Mouse (Mus musculus) hindbrain, embryonic 16.5 days (tissue): Measurements from ENCODE around the gene Shld2. TPM values are rescaled to one million over a fixed set of nuclear protein-coding genes. Genes with fewer than 3 reads are reported as not detected.

Experiments used
- ATAC-seq: fragments of 200-750 bp; cut with Nextera tagmentation; 2 replicates; pipeline ENCODE4 v1.8.0; 2017; ENCODE audit warnings: moderate TSS enrichment, moderate library complexity
- H3K27ac ChIP-seq: fragments of 300-500 bp; sonication (generic); 2 replicates; pipeline ENCODE4 v1.5.1; 2014; ENCODE audit warnings: low read depth, mild to moderate bottlenecking, control low read depth, low read length, moderate library complexity
- H3K27me3 ChIP-seq: fragments of 300-500 bp; sonication (generic); replicated peaks from 2 replicates; pipeline ENCODE4 v1.6.1; 2014; ENCODE audit warnings: low read length; ENCODE audit not compliant: control insufficient read depth, insufficient read depth
- H3K36me3 ChIP-seq: fragments of 300-500 bp; sonication (generic); 2 replicates; pipeline ENCODE4 v1.6.1; 2014; ENCODE audit warnings: mild to moderate bottlenecking, low read length, moderate library complexity, mixed read lengths; ENCODE audit not compliant: control insufficient read depth, insufficient read depth
- H3K4me1 ChIP-seq: fragments of 300-500 bp; sonication (generic); 2 replicates; pipeline ENCODE4 v1.6.1; 2014; ENCODE audit warnings: low read depth, low read length; ENCODE audit not compliant: control insufficient read depth, insufficient read depth
- H3K4me2 ChIP-seq: fragments of 300-500 bp; sonication (generic); 2 replicates; pipeline ENCODE4 v1.6.1; 2014; ENCODE audit warnings: mild to moderate bottlenecking, low read length, control low read depth, moderate library complexity
- H3K4me3 ChIP-seq: fragments of 300-500 bp; sonication (generic); 2 replicates; pipeline ENCODE4 v1.5.1; 2014; ENCODE audit warnings: mild to moderate bottlenecking, low read length, control low read depth, moderate library complexity
- H3K9ac ChIP-seq: fragments of 300-500 bp; sonication (generic); 2 replicates; pipeline ENCODE4 v1.6.1; 2014; ENCODE audit warnings: low read depth, mild to moderate bottlenecking, control low read depth, low read length, moderate library complexity
- H3K9me3 ChIP-seq: fragments of 300-500 bp; sonication (generic); 2 replicates; pipeline ENCODE4 v1.6.1; 2014; ENCODE audit warnings: mild to moderate bottlenecking, low read length, moderate library complexity; ENCODE audit not compliant: control insufficient read depth
- WGBS: fragments of 180-500 bp; shearing (Covaris S2); extraction: QIAGEN DNeasy Blood & Tissue Kit; methylation state at CpG from one replicate; pipeline ENCODE4 v1.1.7; 2014; 5-methylcytosine and 5-hydroxymethylcytosine counted together
- polyA plus RNA-seq: library from polyadenylated mRNA; unstranded; fragments of >200 nt; fragmentation: Nextera tagmentation; extraction: Ambion mirVana; gene quantifications from 2 replicates; pipeline ENCODE4 v1.2.1, GENCODE M21; 2015

The Shld2 gene
- polyA plus RNA-seq, 1 experiment from 2014 or later, result 5.8 TPM

GRCm38 (mm10) chr14:34313612-34314011 lies 3.3 kb upstream of the Shld2 start:
- Histone ChIP-seq H3K36me3 (no peaks in the 10 kb centered on the region), H3K4me2 (peak overlapping the region; percentile 82), H3K9ac (no peak overlapping the region), H3K4me1 (peaks cover 25% of the 10 kb centered on the region), H3K4me3 (peak overlapping the region; percentile 9; the same call in 1 of the 2 replicates), H3K9me3 (no peaks in the 10 kb centered on the region), H3K27ac (no peak overlapping the region), H3K27me3 (no peaks in the 10 kb centered on the region)
- ATAC-seq, result no peak
- WGBS, result 86% methylated on average over 3 of the region's 3 CpGs

DNA sequence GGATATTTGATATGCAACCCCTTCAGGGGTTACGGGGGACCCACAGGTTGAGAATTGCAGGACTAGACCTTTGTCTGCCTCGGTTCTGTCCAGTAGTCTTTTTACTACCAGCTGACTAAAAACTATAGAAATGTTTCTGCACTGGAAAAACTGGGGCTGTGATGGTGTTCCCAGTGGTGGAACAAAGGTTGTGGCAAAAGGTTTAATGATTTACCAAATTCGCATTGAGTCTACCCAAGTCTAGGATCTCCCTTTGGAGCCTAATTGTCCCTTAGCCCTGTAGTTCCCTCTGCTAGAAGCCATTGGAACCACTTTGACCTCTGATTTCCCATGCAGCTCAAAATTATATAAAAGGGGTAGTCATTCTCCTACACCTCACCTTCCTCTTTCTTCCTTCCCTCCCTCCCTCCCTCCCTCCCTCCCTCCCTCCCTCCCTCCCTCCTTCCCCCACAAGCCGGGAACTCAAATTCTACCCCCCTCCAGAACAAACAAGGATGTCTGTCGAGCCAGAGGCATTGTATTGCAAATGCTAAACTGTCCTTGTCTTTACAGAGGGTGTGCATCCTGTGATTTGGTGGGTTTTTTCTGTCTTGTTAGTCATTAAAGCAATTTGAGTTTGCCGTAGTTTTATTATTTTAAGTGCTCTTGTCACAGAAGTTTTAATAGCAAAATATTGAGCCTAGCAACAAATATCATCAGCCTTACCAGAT lies 2.2 kb upstream of the Shld2 start:
- no peaks in the 10 kb centered on the region for H3K9me3 ChIP-seq
- ATAC-seq, result no peak
- H3K9ac ChIP-seq, result peak overlapping the region; percentile 28
- no peak overlapping the region for H3K27ac ChIP-seq
- 9% methylated on average over 6 of the region's 6 CpGs for WGBS
- peak overlapping the region; percentile 97 for H3K4me3 ChIP-seq
- peaks cover 25% of the 10 kb centered on the region for H3K4me1 ChIP-seq
- H3K27me3 ChIP-seq, result no peaks in the 10 kb centered on the region
- H3K36me3 ChIP-seq, result no peaks in the 10 kb centered on the region
- peak overlapping the region; percentile 82 for H3K4me2 ChIP-seq

DNA sequence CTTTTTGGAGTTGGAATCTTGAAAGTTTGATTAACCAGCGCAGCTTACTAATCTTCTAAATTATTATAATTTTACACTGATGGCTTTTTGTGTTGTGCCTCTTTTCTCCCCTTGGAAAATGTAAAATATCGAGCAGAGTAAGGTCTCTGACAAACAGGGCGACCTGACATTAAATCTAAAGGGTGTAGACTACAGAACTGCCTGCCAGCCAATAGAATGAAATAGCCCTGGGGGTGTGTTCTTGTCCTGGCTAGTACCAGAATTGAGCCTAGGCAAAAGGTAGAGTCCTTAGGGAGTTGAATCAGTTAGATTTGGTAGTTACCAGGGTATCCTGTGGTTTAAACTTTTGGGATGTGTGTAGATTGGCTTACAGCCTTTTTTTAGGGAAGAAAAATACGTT lies 1.4 kb upstream of the Shld2 start:
- Histone ChIP-seq H3K4me2 (peak overlapping the region; percentile 82), H3K4me3 (peak overlapping the region; percentile 97), H3K27me3 (no peaks in the 10 kb centered on the region), H3K4me1 (peaks cover 25% of the 10 kb centered on the region), H3K36me3 (no peaks in the 10 kb centered on the region), H3K9me3 (no peaks in the 10 kb centered on the region), H3K9ac (peak overlapping the region; percentile 99), H3K27ac (peak overlapping the region; percentile 96)
- WGBS, result under 1% methylated on average over 4 of the region's 4 CpGs
- no peak for ATAC-seq

DNA sequence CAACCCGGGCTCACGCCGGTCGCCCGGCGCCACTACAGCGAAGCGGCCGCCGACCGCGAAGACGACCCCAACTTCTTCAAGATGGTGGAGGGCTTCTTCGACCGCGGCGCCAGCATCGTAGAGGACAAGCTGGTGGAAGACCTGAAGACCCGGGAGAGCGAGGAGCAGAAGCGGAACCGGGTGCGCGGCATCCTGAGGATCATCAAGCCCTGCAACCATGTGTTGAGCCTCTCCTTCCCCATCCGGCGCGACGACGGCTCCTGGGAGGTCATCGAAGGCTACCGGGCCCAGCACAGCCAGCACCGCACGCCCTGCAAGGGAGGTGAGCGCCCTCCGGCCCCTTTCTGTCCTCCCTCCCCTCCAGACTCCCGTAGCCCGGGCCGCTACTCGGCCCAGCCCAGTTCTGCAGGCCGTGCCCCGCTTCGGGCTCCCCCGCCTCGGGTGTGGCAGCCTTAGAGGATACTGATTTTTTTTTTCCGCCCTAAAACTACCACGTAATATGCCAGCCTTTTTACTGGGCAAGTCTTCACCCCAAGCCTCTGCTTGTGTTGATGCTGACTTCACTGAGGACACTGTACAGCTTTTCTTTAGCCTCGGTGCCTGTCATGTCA lies 833 bp upstream of the Shld2 start:
- peak; percentile 50 for ATAC-seq
- Histone ChIP-seq H3K9me3 (no peaks in the 10 kb centered on the region), H3K27ac (peak overlapping the region; percentile 96), H3K4me1 (peaks cover 25% of the 10 kb centered on the region), H3K4me3 (peak overlapping the region; percentile 97), H3K27me3 (no peaks in the 10 kb centered on the region), H3K4me2 (peak overlapping the region; percentile 82), H3K36me3 (no peaks in the 10 kb centered on the region), H3K9ac (peak overlapping the region; percentile 99)
- under 1% methylated on average over 43 of the region's 47 CpGs for WGBS

- ATAC-seq, result no peak
- WGBS, result 15% methylated on average over 5 of the region's 5 CpGs
- Histone ChIP-seq H3K4me1 (peaks cover 21% of the 10 kb centered on the region), H3K27ac (peak overlapping the region; percentile 96), H3K9me3 (no peaks in the 10 kb centered on the region), H3K4me3 (peak overlapping the region; percentile 97), H3K4me2 (peak overlapping the region; percentile 60), H3K27me3 (no peaks in the 10 kb centered on the region), H3K9ac (peak overlapping the region; percentile 99), H3K36me3 (no peaks in the 10 kb centered on the region)
These were observed 423 bp downstream of the Shld2 start for GRCm38 (mm10) chr14:34309907-34310233.

- Histone ChIP-seq H3K9me3 (no peaks in the 10 kb centered on the region), H3K4me1 (peaks cover 18% of the 10 kb centered on the region), H3K36me3 (no peaks in the 10 kb centered on the region), H3K9ac (no peak overlapping the region), H3K4me2 (no peak overlapping the region), H3K27me3 (no peaks in the 10 kb centered on the region), H3K4me3 (no peak overlapping the region), H3K27ac (no peak overlapping the region)
- ATAC-seq, result no peak
- WGBS, result 91% methylated on average over 4 of the region's 4 CpGs
These were observed 1.0 kb downstream of the Shld2 start for GRCm38 (mm10) chr14:34309266-34309665.

- Histone ChIP-seq H3K36me3 (no peaks in the 10 kb centered on the region), H3K27me3 (no peaks in the 10 kb centered on the region), H3K27ac (no peak overlapping the region), H3K4me1 (no peaks in the 10 kb centered on the region), H3K4me2 (no peak overlapping the region), H3K9me3 (no peaks in the 10 kb centered on the region), H3K4me3 (no peak overlapping the region), H3K9ac (no peak overlapping the region)
- WGBS, result 47% methylated on average over 5 of the region's 5 CpGs
- ATAC-seq, result no peak
These were observed 7.0 kb downstream of the Shld2 start for GRCm38 (mm10) chr14:34303265-34303680.

DNA sequence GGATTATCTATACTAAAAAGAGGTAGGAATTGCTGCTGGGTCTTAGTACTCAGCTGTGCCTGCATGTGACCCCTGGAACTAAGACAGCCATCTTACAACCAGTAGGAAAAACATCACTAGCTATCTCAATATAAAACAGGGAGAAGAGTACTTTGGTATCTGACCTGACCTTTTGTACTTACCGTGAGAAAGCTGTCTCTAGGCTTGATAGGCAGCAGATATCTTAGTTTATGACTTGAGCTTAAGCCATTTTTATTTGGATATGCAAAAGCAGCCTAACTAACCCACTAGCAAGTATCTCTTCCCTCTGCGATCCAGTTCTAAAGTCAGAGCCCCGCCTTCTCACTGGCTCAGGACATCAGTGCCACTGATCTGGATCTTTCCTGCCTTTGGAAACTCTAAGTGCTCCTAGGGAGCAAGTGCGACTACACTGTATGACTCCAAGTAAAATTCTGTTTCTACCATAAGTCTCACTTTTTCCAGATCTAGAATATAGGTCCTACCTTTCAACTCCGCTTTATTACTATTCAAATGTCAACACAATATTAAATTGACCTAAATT lies 7.5 kb downstream of the Shld2 start:
- 82% methylated on average over 5 of the region's 5 CpGs for WGBS
- Histone ChIP-seq H3K9ac (no peak overlapping the region), H3K4me1 (no peaks in the 10 kb centered on the region), H3K27ac (no peak overlapping the region), H3K9me3 (no peaks in the 10 kb centered on the region), H3K27me3 (no peaks in the 10 kb centered on the region), H3K36me3 (no peaks in the 10 kb centered on the region), H3K4me2 (no peak overlapping the region), H3K4me3 (no peak overlapping the region)
- no peak for ATAC-seq

GRCm38 (mm10) chr14:34298871-34299700 lies 11.2 kb downstream of the Shld2 start:
- WGBS, result 83% methylated on average over 11 of the region's 11 CpGs
- Histone ChIP-seq H3K27ac (no peak overlapping the region), H3K4me1 (no peaks in the 10 kb centered on the region), H3K36me3 (no peaks in the 10 kb centered on the region), H3K9ac (no peak overlapping the region), H3K4me2 (no peak overlapping the region), H3K27me3 (no peaks in the 10 kb centered on the region), H3K9me3 (no peaks in the 10 kb centered on the region), H3K4me3 (no peak overlapping the region)
- no peak for ATAC-seq
